Mouse (Mus musculus) thymus, adult 2 months (tissue): ENCODE measurements around the gene Klf5.

Source experiments
- CTCF ChIP-seq: fragments of 200-500 bp; IDR thresholded peaks from 2 replicates; pipeline ENCODE4 v1.5.1; 2012; ENCODE audit warnings: mild to moderate bottlenecking, control low read depth, low read length, moderate library complexity, borderline replicate concordance; ENCODE audit not compliant: control insufficient read depth, poor library complexity, insufficient read depth; ENCODE audit errors: extremely low read depth
- POLR2A ChIP-seq: fragments of 200-500 bp; IDR thresholded peaks from 2 replicates; pipeline ENCODE4 v1.6.1; 2012; ENCODE audit warnings: mild to moderate bottlenecking, low read length, control low read depth, moderate library complexity; ENCODE audit not compliant: control insufficient read depth, poor library complexity, insufficient read depth; ENCODE audit errors: extremely low read depth

DNA sequence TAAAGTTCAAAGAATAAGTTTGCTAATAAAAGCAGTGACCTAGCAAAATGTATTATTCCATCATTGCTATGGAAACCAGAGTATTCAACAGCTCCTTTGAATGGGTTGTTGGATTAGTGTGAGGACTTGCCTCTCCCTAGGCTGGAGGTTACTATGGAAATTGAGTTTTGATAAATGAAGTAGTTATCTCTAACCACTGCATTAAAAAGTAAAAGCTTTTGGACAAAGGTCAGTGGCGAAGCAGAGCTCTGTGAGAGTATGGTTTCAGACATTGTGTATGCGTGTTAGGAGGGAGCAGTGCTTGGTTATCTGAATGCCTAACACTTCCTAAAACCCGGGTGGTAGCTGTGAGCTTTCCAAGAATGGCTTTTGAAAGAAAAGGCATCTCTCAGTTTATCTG is 5.9 kb downstream of the Klf5 start:
- TF ChIP-seq POLR2A (no peak), CTCF (no peak)
